ENCODE assay signal across 12 mouse cellular contexts in the genomic region with DNA sequence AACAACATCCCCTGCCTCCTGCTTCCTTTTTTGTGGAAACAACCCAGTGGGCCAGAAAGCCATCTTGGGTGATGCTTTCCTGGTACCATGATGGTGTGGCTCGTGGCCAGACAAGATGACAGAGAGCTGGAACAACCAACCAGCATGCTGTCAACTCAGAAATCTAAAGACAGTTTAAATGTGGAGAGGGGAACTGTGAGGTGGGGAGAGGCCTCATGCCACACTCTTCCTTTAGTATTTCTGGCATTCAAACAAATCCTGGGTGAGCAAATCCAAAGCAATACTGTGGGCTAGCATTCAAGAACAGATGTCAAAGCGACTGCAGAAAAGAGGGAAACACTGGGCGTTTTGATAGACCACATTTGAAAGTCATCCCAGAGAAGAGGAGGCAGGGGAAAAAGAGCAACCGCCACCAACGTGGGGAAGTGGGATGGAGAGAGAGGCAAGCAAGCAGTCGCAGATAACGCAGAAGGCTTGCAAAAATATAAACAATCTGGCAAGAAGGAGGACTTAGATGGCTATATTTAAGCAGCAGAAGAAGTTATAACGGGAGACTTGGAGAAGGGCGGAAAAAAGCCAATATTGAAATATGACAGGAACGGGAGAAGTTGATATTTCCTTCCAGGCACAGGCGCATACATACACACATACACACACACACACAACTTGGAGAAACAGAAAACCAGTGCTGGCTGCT.
DNase-seq lines count a peak whose midpoint lies in the region; ATAC-seq and TF ChIP-seq lines count a peak whose summit lies in the region.
"Had no signal": no experiment of that assay in that cellular context is flagged by ENCODE, and none has a peak within 500 bp of the region (broad histone marks: within the 10 kb centered on the region; RNA-seq: fewer than 3 reads in every experiment).

No protein-coding gene starts in this region.

- WGBS in forebrain, embryonic 15.5 days = 51% methylated on average over 11 of the region's 11 CpGs
- WGBS in forebrain, embryonic 12.5 days = 82% methylated on average over 11 of the region's 11 CpGs
- 71% methylated on average over 11 of the region's 11 CpGs for WGBS in midbrain, postnatal 0 days
- 85% methylated on average over 11 of the region's 11 CpGs for WGBS in midbrain, embryonic 11.5 days

- H3K36me3 ChIP-seq in forebrain, embryonic 15.5 days = peaks cover 5% of the 10 kb centered on the region
- peaks cover 21% of the 10 kb centered on the region for H3K36me3 ChIP-seq in forebrain, embryonic 12.5 days (replicated peaks)
- peaks cover 2% of the 10 kb centered on the region; the same call in 1 of the 2 replicates for H3K36me3 ChIP-seq in midbrain, postnatal 0 days (ENCODE audit: insufficient read depth, low read length)
- H3K36me3 ChIP-seq in midbrain, embryonic 11.5 days (ENCODE audit: control insufficient read depth, insufficient read depth, low read length) = no peaks in the 10 kb centered on the region

- no peaks in the 10 kb centered on the region for H3K9me3 ChIP-seq in forebrain, embryonic 15.5 days
- H3K9me3 ChIP-seq in forebrain, embryonic 12.5 days = no peaks in the 10 kb centered on the region
- H3K9me3 ChIP-seq in midbrain, postnatal 0 days (ENCODE audit: low read length) = no peaks in the 10 kb centered on the region
- H3K9me3 ChIP-seq in midbrain, embryonic 11.5 days (ENCODE audit: control insufficient read depth, low read length) = no peaks in the 10 kb centered on the region
- H3K9me3 ChIP-seq: limb, embryonic 10.5 days had no signal

- peak; percentile 24 for DNase-seq in midbrain, postnatal 0 days (ENCODE audit: low spot score)
- DNase-seq in midbrain, embryonic 11.5 days (ENCODE audit: low spot score, missing footprints) = no peak
- peak; percentile 38 to 40 for DNase-seq in left cerebral cortex, adult 2 months (ENCODE audit: extremely low spot score in 1 of 2, low spot score in 2 of 2)
- no peak for DNase-seq in gastrocnemius, postnatal 14 days
- no peak for DNase-seq in Muller cell, postnatal 12 days (ENCODE audit: inconsistent ontology term)
- DNase-seq in spleen, adult 12 weeks (ENCODE audit: low spot score) = no peak
- DNase-seq: lung, postnatal 36 days had no signal

- TF ChIP-seq CTCF in midbrain, postnatal 0 days (IDR thresholded peaks at IDR 0.05) = no peak
- no peak for TF ChIP-seq CTCF in left cerebral cortex, adult 2 months (IDR thresholded peaks at IDR 0.05)

- no peak overlapping the region for H3K4me3 ChIP-seq in forebrain, embryonic 15.5 days
- H3K4me3 ChIP-seq in forebrain, embryonic 12.5 days (replicated peaks) = no peak overlapping the region
- no peak overlapping the region for H3K4me3 ChIP-seq in midbrain, postnatal 0 days (ENCODE audit: low read depth, low read length)
- no peak overlapping the region for H3K4me3 ChIP-seq in midbrain, embryonic 11.5 days (ENCODE audit: low read depth, low read length)
- no peak overlapping the region for H3K4me3 ChIP-seq in left cerebral cortex, adult 2 months
- H3K4me3 ChIP-seq: limb, embryonic 10.5 days had no signal

- H3K4me2 ChIP-seq in forebrain, embryonic 15.5 days (replicated peaks) = no peak overlapping the region
- no peak overlapping the region for H3K4me2 ChIP-seq in forebrain, embryonic 12.5 days
- H3K4me2 ChIP-seq in midbrain, postnatal 0 days (ENCODE audit: low read depth, low read length, poor library complexity, severe bottlenecking) = no peak overlapping the region
- no peak overlapping the region for H3K4me2 ChIP-seq in midbrain, embryonic 11.5 days

- intact Hi-C loops in left cerebral cortex, adult 2 months (cut with DNase I) = loop anchor here (1.0 to 5.0 kb wide), 4 partner anchors 11 to 125 kb away; a partner anchor contains a TSS
- intact Hi-C loops in gastrocnemius, postnatal 14 days (cut with DNase I; ENCODE audit: low total_unique reads) = no loop called here

- peaks cover 23% of the 10 kb centered on the region for H3K4me1 ChIP-seq in forebrain, embryonic 15.5 days
- H3K4me1 ChIP-seq in forebrain, embryonic 12.5 days = peaks cover 8% of the 10 kb centered on the region; the same call in 1 of the 2 replicates
- H3K4me1 ChIP-seq in midbrain, postnatal 0 days (ENCODE audit: insufficient read depth, low read length) = no peaks in the 10 kb centered on the region
- no peaks in the 10 kb centered on the region for H3K4me1 ChIP-seq in midbrain, embryonic 11.5 days (ENCODE audit: control insufficient read depth, insufficient read depth, low read length)

- no peaks in the 10 kb centered on the region for H3K27me3 ChIP-seq in forebrain, embryonic 15.5 days
- no peaks in the 10 kb centered on the region for H3K27me3 ChIP-seq in forebrain, embryonic 12.5 days
- no peaks in the 10 kb centered on the region for H3K27me3 ChIP-seq in midbrain, postnatal 0 days (ENCODE audit: insufficient read depth, low read length)
- no peaks in the 10 kb centered on the region for H3K27me3 ChIP-seq in midbrain, embryonic 11.5 days (ENCODE audit: control insufficient read depth, insufficient read depth, low read length)

- peak overlapping the region; percentile 68 for H3K27ac ChIP-seq in forebrain, embryonic 15.5 days (replicated peaks)
- H3K27ac ChIP-seq in forebrain, embryonic 12.5 days = no peak overlapping the region
- no peak overlapping the region for H3K27ac ChIP-seq in midbrain, postnatal 0 days (ENCODE audit: low read depth, low read length)
- H3K27ac ChIP-seq in midbrain, embryonic 11.5 days (ENCODE audit: low read depth, low read length) = no peak overlapping the region
- peak overlapping the region; percentile 69 for H3K27ac ChIP-seq in left cerebral cortex, adult 2 months
- H3K27ac ChIP-seq: limb, embryonic 10.5 days; stomach, postnatal 0 days had no signal

- peak; percentile 78 for ATAC-seq in forebrain, embryonic 15.5 days (replicated peaks)
- no peak for ATAC-seq in forebrain, embryonic 12.5 days (ENCODE audit: low FRiP score)
- ATAC-seq in midbrain, postnatal 0 days (ENCODE audit: low FRiP score) = no peak
- no peak for ATAC-seq in midbrain, embryonic 11.5 days (ENCODE audit: low FRiP score)
- ATAC-seq: CD4-positive, CD25-positive, alpha-beta regulatory T cell, adult 4 months had no signal

- no peak overlapping the region for H3K9ac ChIP-seq in forebrain, embryonic 15.5 days (replicated peaks)
- H3K9ac ChIP-seq in forebrain, embryonic 12.5 days = no peak overlapping the region
- no peak overlapping the region for H3K9ac ChIP-seq in midbrain, postnatal 0 days (replicated peaks; ENCODE audit: low read length, poor library complexity, severe bottlenecking)
- H3K9ac ChIP-seq in midbrain, embryonic 11.5 days (ENCODE audit: low read length) = no peak overlapping the region

Comparison
In these comparisons a context has a peak if more than half of its experiments do, and no peak if none do; other contexts are left out.
1. H3K27ac ChIP-seq: peak in forebrain, embryonic 15.5 days (single experiment) and left cerebral cortex, adult 2 months (single experiment); none in forebrain, embryonic 12.5 days (single experiment), midbrain, postnatal 0 days (single experiment) and midbrain, embryonic 11.5 days (single experiment).
2. DNase-seq: peak in midbrain, postnatal 0 days (single experiment) and left cerebral cortex, adult 2 months (2 of 2); none in midbrain, embryonic 11.5 days (single experiment), gastrocnemius, postnatal 14 days (single experiment), Muller cell, postnatal 12 days (single experiment) and spleen, adult 12 weeks (single experiment).